Mouse (Mus musculus): ENCODE data around the gene E030018B13Rik. TPM values are rescaled to one million over a fixed set of nuclear protein-coding genes. Genes with fewer than 3 reads are reported as not detected.

The E030018B13Rik gene
- total and polyA plus RNA-seq, 3 experiments: 0.07 TPM; not detected in 2

GRCm38 (mm10) chr7:63891488-63892075 is 25.1 kb upstream of the E030018B13Rik start:
- peaks cover 4% of the 10 kb centered on the region in 2 experiments; a peak in 3 of 4 replicates for H3K4me1 ChIP-seq (ENCODE audit: control insufficient read depth in 1 of 2, insufficient read depth in 2 of 2, low read length in 2 of 2)
- DNase-seq (ENCODE audit: low read depth, low spot score): no peak

GRCm38 (mm10) chr7:63893201-63893600 is 23.5 kb upstream of the E030018B13Rik start:
- no peak overlapping the region for H3K27ac ChIP-seq (ENCODE audit: control insufficient read depth, low read depth, low read length)
- H3K79me2 ChIP-seq (ENCODE audit: control insufficient read depth, insufficient read depth, low read length, poor library complexity): peaks cover 15% of the 10 kb centered on the region
- DNase-seq (ENCODE audit: low read depth, low spot score): no peak
- no peak overlapping the region for H3K9ac ChIP-seq (ENCODE audit: control insufficient read depth, low read depth, low read length, poor library complexity, severe bottlenecking)
- H3K9me3 ChIP-seq (replicated peaks; ENCODE audit: insufficient read depth, low read length): no peaks in the 10 kb centered on the region
- no peak for TF ChIP-seq SMC3 (IDR thresholded peaks at IDR 0.05; ENCODE audit: low read depth, low read length)
- no peak for TF ChIP-seq POLR2AphosphoS2 (IDR thresholded peaks at IDR 0.05; ENCODE audit: low read length)
- no peaks in the 10 kb centered on the region for H3K27me3 ChIP-seq (ENCODE audit: control insufficient read depth in 1 of 2, insufficient read depth in 2 of 2, low read length in 2 of 2)
- peaks cover 10 to 17% of the 10 kb centered on the region in 2 experiments; a peak in 3 of 4 replicates for H3K4me1 ChIP-seq (ENCODE audit: control insufficient read depth in 1 of 2, insufficient read depth in 2 of 2, low read length in 2 of 2)
- H3K36me3 ChIP-seq (ENCODE audit: control insufficient read depth in 1 of 2, insufficient read depth in 2 of 2, low read length in 2 of 2): peaks cover 0 to 12% of the 10 kb centered on the region in 2 experiments; a peak in 3 of 4 replicates
- no peak overlapping the region for H3K4me3 ChIP-seq (ENCODE audit: control insufficient read depth in 1 of 2, insufficient read depth in 1 of 2, low read depth in 2 of 2, low read length in 2 of 2)

More at GRCm38 (mm10) chr7:63891488-63892075, 25.1 kb upstream of the E030018B13Rik start:
- H3K79me2 ChIP-seq (ENCODE audit: control insufficient read depth, insufficient read depth, low read length, poor library complexity): peaks cover 13% of the 10 kb centered on the region
- no peak overlapping the region for H3K27ac ChIP-seq (ENCODE audit: control insufficient read depth, low read depth, low read length)
- no peak overlapping the region for H3K9ac ChIP-seq (ENCODE audit: control insufficient read depth, low read depth, low read length, poor library complexity, severe bottlenecking)
- no peak for TF ChIP-seq CHD1 (IDR thresholded peaks at IDR 0.05; ENCODE audit: low read depth, low read length)
- TF ChIP-seq MAX (IDR thresholded peaks at IDR 0.05; ENCODE audit: low read length): no peak
- no peak for TF ChIP-seq TCF12 (IDR thresholded peaks at IDR 0.05; ENCODE audit: low read depth, low read length)
- TF ChIP-seq ELF1 (IDR thresholded peaks at IDR 0.05; ENCODE audit: low read depth, low read length): no peak
- no peak for TF ChIP-seq MXI1 (IDR thresholded peaks at IDR 0.05; ENCODE audit: low read depth, low read length)
- no peak for TF ChIP-seq ZNF384 (IDR thresholded peaks at IDR 0.05; ENCODE audit: low read depth, low read length)
- no peak for TF ChIP-seq USF1 (IDR thresholded peaks at IDR 0.05; ENCODE audit: low read depth, low read length)
- TF ChIP-seq USF2 (IDR thresholded peaks at IDR 0.05; ENCODE audit: borderline replicate concordance in 1 of 2, insufficient read depth in 1 of 2, low read depth in 1 of 2, low read length in 2 of 2): no peak
- TF ChIP-seq SIN3A (IDR thresholded peaks at IDR 0.05; ENCODE audit: low read length): no peak
- TF ChIP-seq MYC (IDR thresholded peaks at IDR 0.05; ENCODE audit: low read depth, low read length): no peak
- no peak for TF ChIP-seq GATA1 (IDR thresholded peaks at IDR 0.05; ENCODE audit: low read depth, low read length)
- TF ChIP-seq BHLHE40 (IDR thresholded peaks at IDR 0.05; ENCODE audit: borderline replicate concordance, low read depth, low read length): no peak
- no peak for TF ChIP-seq RCOR1 (IDR thresholded peaks at IDR 0.05; ENCODE audit: low read depth, low read length)
- TF ChIP-seq POLR2AphosphoS2 (IDR thresholded peaks at IDR 0.05; ENCODE audit: low read length): no peak
- TF ChIP-seq CHD2 (IDR thresholded peaks at IDR 0.05; ENCODE audit: low read length): no peak
- TF ChIP-seq MEF2A (IDR thresholded peaks at IDR 0.05; ENCODE audit: extremely low read depth, insufficient replicate concordance, low read depth, low read length, poor library complexity, severe bottlenecking): no peak
- TF ChIP-seq CTCF (IDR thresholded peaks at IDR 0.05 in 2 of 3, conservative IDR thresholded peaks at IDR 0.05 in 1 of 3; ENCODE audit: control insufficient read depth in 1 of 3, insufficient read depth in 1 of 3, low read depth in 2 of 3, low read length in 3 of 3, poor library complexity in 1 of 3, severe bottlenecking in 1 of 3): no peak
- no peaks in the 10 kb centered on the region for H3K27me3 ChIP-seq (ENCODE audit: control insufficient read depth in 1 of 2, insufficient read depth in 2 of 2, low read length in 2 of 2)
- H3K36me3 ChIP-seq (ENCODE audit: control insufficient read depth in 1 of 2, insufficient read depth in 2 of 2, low read length in 2 of 2): peaks cover 0 to 5% of the 10 kb centered on the region in 2 experiments; a peak in 3 of 4 replicates
- no peak overlapping the region for H3K4me3 ChIP-seq (ENCODE audit: control insufficient read depth in 1 of 2, insufficient read depth in 1 of 2, low read depth in 2 of 2, low read length in 2 of 2)
- no peaks in the 10 kb centered on the region for H3K9me3 ChIP-seq (replicated peaks; ENCODE audit: insufficient read depth, low read length)

Data from MEL (cell line).